Mouse (Mus musculus): Measurements from ENCODE around the gene Smap2. TPM values are rescaled to one million over a fixed set of nuclear protein-coding genes. Genes with fewer than 3 reads are reported as not detected.

The Smap2 gene
- polyA plus RNA-seq, 1 experiment from 2014 or later, result 38.8 TPM

DNA sequence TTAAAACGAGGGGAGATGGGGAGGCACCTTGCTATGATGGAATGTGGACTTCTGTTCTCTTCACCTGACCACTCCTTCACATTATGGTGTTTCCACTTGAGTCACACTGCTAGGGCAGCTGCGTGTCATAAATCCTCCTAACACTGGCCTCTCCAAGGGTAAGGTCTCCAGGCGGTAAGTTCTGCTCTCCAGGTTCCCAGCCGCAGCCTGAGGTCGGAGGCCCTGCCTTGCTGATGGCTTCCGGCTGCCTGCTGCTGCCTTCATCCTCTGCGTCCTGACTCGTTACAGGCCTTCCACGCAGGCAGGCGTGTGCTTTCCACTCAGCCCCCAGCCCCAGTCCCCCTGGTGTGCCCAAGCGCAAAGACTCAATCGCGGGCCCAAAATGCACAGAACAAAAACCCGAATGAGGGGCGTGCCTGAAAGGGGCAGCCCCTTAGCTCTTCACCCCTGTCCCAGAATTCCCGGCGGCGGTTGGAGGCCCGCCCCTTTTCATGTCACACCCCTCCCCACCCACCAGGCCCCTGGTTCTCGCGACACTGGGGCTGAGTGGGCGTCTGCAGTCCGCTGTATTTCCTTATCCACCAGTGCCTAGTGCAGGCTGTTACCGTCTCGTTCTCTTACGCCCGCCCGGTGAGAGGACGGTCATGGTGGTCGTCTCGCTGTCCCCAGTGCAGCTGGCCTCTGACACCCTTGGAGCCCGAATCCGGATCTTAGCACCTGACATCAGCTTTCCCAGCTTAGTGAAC, 92.3 kb downstream of the Smap2 start, which contains the start of gene Exo5:
Gene Exo5 (minus strand): TSS at position 464 of the 746 bp plus-strand sequence.
- Histone ChIP-seq H3K9me3 (ENCODE audit: control insufficient read depth, low read length) (no peaks in the 10 kb centered on the region), H3K4me1 (replicated peaks; ENCODE audit: control insufficient read depth, insufficient read depth, low read length) (peaks cover 2% of the 10 kb centered on the region), H3K9ac (ENCODE audit: low read depth, low read length) (peak within 1 kb of the TSS; percentile 73), H3K27ac (ENCODE audit: low read depth, low read length) (peak within 1 kb of the TSS; percentile 85), H3K4me2 (peak within 1 kb of the TSS; percentile 72), H3K36me3 (ENCODE audit: control insufficient read depth, insufficient read depth, low read length) (peaks cover 16% of the 10 kb centered on the region), H3K27me3 (replicated peaks; ENCODE audit: control insufficient read depth, insufficient read depth, low read length) (no peaks in the 10 kb centered on the region), H3K4me3 (ENCODE audit: low read depth, low read length) (peak within 1 kb of the TSS; percentile 70)
- peak; percentile 99 for ATAC-seq (replicated peaks; ENCODE audit: low FRiP score)
- under 1% methylated on average over 33 of the region's 33 CpGs for WGBS
- DNase-seq (ENCODE audit: low spot score), result peak; percentile 95

DNA sequence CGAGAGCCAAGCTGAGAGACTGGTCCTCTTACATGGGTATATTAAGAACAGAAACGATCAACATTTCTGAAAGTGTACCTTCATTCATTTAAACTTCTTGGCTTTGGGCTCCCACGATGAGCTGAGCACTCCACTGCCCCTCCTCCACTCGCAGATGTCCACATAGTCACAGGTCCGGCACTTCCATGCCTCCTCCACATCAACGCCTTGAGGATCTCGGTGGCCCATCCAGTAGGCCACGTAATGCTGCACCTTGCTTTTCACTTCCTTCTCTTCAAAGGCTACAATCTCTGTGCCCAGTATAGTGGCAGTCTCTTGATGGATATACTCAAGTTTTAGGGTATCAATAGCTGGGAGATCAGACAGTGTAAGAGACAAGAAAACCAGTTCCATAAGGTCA, 95.6 kb downstream of the Smap2 start:
- H3K9ac ChIP-seq (ENCODE audit: low read depth, low read length), result no peak overlapping the region
- H3K36me3 ChIP-seq (ENCODE audit: control insufficient read depth, insufficient read depth, low read length), result peaks cover 16% of the 10 kb centered on the region
- no peaks in the 10 kb centered on the region for H3K27me3 ChIP-seq (replicated peaks; ENCODE audit: control insufficient read depth, insufficient read depth, low read length)
- DNase-seq (ENCODE audit: low spot score) (no peak), ATAC-seq (replicated peaks; ENCODE audit: low FRiP score) (no peak)
- WGBS, result 93% methylated on average over 8 of the region's 8 CpGs
- H3K4me2 ChIP-seq, result no peak overlapping the region
- peaks cover 2% of the 10 kb centered on the region for H3K4me1 ChIP-seq (replicated peaks; ENCODE audit: control insufficient read depth, insufficient read depth, low read length)
- no peaks in the 10 kb centered on the region for H3K9me3 ChIP-seq (ENCODE audit: control insufficient read depth, low read length)
- H3K27ac ChIP-seq (ENCODE audit: low read depth, low read length), result no peak overlapping the region
- no peak overlapping the region for H3K4me3 ChIP-seq (ENCODE audit: low read depth, low read length)

Small RNA genes lying within 50 kb of the gene (microRNA-seq; reads per million reads assigned to microRNA genes)
- not detected for gene Mir7015 (ENCODE audit: borderline number of aligned reads)

Other genes starting within 250 kb of the Smap2 start
- 83.1 and 92.6 TPM in 2 replicates for gene Nfyc, start 185.7 kb downstream of the Smap2 start, polyA plus RNA-seq (2014; fragmentation: Nextera tagmentation; extraction: Ambion mirVana)
- 0.66 and 1.1 TPM in 2 replicates for gene Rims3, start 162.4 kb downstream of the Smap2 start, polyA plus RNA-seq (2014; fragmentation: Nextera tagmentation; extraction: Ambion mirVana)
- 16.2 and 17.7 TPM in 2 replicates for gene Exo5, start 92.2 kb downstream of the Smap2 start, polyA plus RNA-seq (2014; fragmentation: Nextera tagmentation; extraction: Ambion mirVana)
- gene Zfp69, start 65.5 kb downstream of the Smap2 start, polyA plus RNA-seq (2014; fragmentation: Nextera tagmentation; extraction: Ambion mirVana), result 4.2 and 5.6 TPM in 2 replicates
- 1.9 and 2.9 TPM in 2 replicates for gene Col9a2, start 22.1 kb upstream of the Smap2 start, polyA plus RNA-seq (2014; fragmentation: Nextera tagmentation; extraction: Ambion mirVana)
- gene Zmpste24, start 81.0 kb upstream of the Smap2 start, polyA plus RNA-seq (2014; fragmentation: Nextera tagmentation; extraction: Ambion mirVana), result 30.0 and 35.5 TPM in 2 replicates
- not detected in 2 replicates for gene Tmco2, start 92.0 kb upstream of the Smap2 start, polyA plus RNA-seq (2014; fragmentation: Nextera tagmentation; extraction: Ambion mirVana)
- gene Rlf, start 197.8 kb upstream of the Smap2 start, polyA plus RNA-seq (2014; fragmentation: Nextera tagmentation; extraction: Ambion mirVana), result 18.8 and 19.0 TPM in 2 replicates

All from liver, embryonic 11.5 days (tissue).